In genomic region chr6:67530992-67531821, GRCm38 (mm10) we compare ENCODE assay signal across 9 mouse cellular contexts. TPM values are rescaled to one million over a fixed set of nuclear protein-coding genes. Genes with fewer than 3 reads are reported as not detected.
DNase-seq lines count a peak whose midpoint lies in the region; ATAC-seq and TF ChIP-seq lines count a peak whose summit lies in the region.
"Had no signal": no experiment of that assay in that cellular context is flagged by ENCODE, and none has a peak within 500 bp of the region (broad histone marks: within the 10 kb centered on the region; RNA-seq: fewer than 3 reads in every experiment).

No protein-coding gene starts in this region.

- peaks cover 49% of the 10 kb centered on the region for H3K27me3 ChIP-seq in limb, embryonic 15.5 days
- H3K27me3 ChIP-seq in limb, embryonic 10.5 days (ENCODE audit: low read depth, poor library complexity, severe bottlenecking): peaks cover 60% of the 10 kb centered on the region
- no peaks in the 10 kb centered on the region for H3K27me3 ChIP-seq in MEL (ENCODE audit: control insufficient read depth in 1 of 2, insufficient read depth in 2 of 2, low read length in 2 of 2)

- H3K27ac ChIP-seq in limb, embryonic 15.5 days: peak overlapping the region; percentile 50; the same call in 1 of the 2 replicates
- no peak overlapping the region for H3K27ac ChIP-seq in limb, embryonic 10.5 days
- no peak overlapping the region for H3K27ac ChIP-seq in MEL (ENCODE audit: control insufficient read depth, low read depth, low read length)
- H3K27ac ChIP-seq: liver, embryonic 13.5 days had no signal

- no peaks in the 10 kb centered on the region for H3K79me2 ChIP-seq in MEL (ENCODE audit: control insufficient read depth, insufficient read depth, low read length, poor library complexity)

- ATAC-seq in limb, embryonic 15.5 days (ENCODE audit: insufficient number of reproducible peaks, low FRiP score, low TSS enrichment, low read depth): no peak
- ATAC-seq in megakaryocyte progenitor cell, adult 5-6 weeks (replicated peaks; ENCODE audit: poor library complexity): no peak

- WGBS in limb, embryonic 15.5 days: 46% methylated on average over 9 of the region's 9 CpGs
- WGBS in limb, embryonic 10.5 days: 64% methylated on average over 9 of the region's 9 CpGs

- no peak overlapping the region for H3K4me2 ChIP-seq in limb, embryonic 15.5 days
- H3K4me2 ChIP-seq: liver, embryonic 13.5 days had no signal

- no peak overlapping the region for H3K9ac ChIP-seq in limb, embryonic 15.5 days
- no peak overlapping the region for H3K9ac ChIP-seq in MEL (ENCODE audit: control insufficient read depth, low read depth, low read length, poor library complexity, severe bottlenecking)
- H3K9ac ChIP-seq: liver, embryonic 13.5 days had no signal

- TF ChIP-seq RAD21 in MEL (IDR thresholded peaks at IDR 0.05; ENCODE audit: low read depth, low read length): no peak

- DNase-seq in limb, embryonic 10.5 days (ENCODE audit: low spot score): no peak
- no peak for DNase-seq in MEL (ENCODE audit: low read depth, low spot score)
- peak; percentile 54 for DNase-seq in gonadal fat pad, adult 2 months (ENCODE audit: low read depth)
- DNase-seq in lung, postnatal 25 days (ENCODE audit: low spot score): peak; percentile 28
- DNase-seq in ovary, postnatal 10 days (ENCODE audit: low spot score): no peak
- no peak for DNase-seq in heart, postnatal 14 days
- DNase-seq: liver, embryonic 13.5 days had no signal

- no peak overlapping the region for H3K4me3 ChIP-seq in limb, embryonic 15.5 days
- no peak overlapping the region for H3K4me3 ChIP-seq in limb, embryonic 10.5 days
- H3K4me3 ChIP-seq in MEL (ENCODE audit: control insufficient read depth in 1 of 2, insufficient read depth in 1 of 2, low read depth in 2 of 2, low read length in 2 of 2): no peak overlapping the region
- H3K4me3 ChIP-seq: liver, embryonic 13.5 days had no signal

- no peaks in the 10 kb centered on the region for H3K36me3 ChIP-seq in limb, embryonic 15.5 days
- no peaks in the 10 kb centered on the region for H3K36me3 ChIP-seq in limb, embryonic 10.5 days
- no peaks in the 10 kb centered on the region for H3K36me3 ChIP-seq in MEL (ENCODE audit: control insufficient read depth in 1 of 2, insufficient read depth in 2 of 2, low read length in 2 of 2)
- H3K36me3 ChIP-seq: liver, embryonic 13.5 days had no signal

- H3K9me3 ChIP-seq in limb, embryonic 15.5 days: no peaks in the 10 kb centered on the region
- H3K9me3 ChIP-seq in limb, embryonic 10.5 days (replicated peaks): no peaks in the 10 kb centered on the region
- H3K9me3 ChIP-seq in MEL (replicated peaks; ENCODE audit: insufficient read depth, low read length): no peaks in the 10 kb centered on the region
- H3K9me3 ChIP-seq: liver, embryonic 13.5 days had no signal

- peaks cover 27% of the 10 kb centered on the region for H3K4me1 ChIP-seq in limb, embryonic 15.5 days
- H3K4me1 ChIP-seq in limb, embryonic 10.5 days: peaks cover 22% of the 10 kb centered on the region
- no peaks in the 10 kb centered on the region for H3K4me1 ChIP-seq in MEL (ENCODE audit: control insufficient read depth in 1 of 2, insufficient read depth in 2 of 2, low read length in 2 of 2)
- H3K4me1 ChIP-seq: liver, embryonic 13.5 days had no signal

- no peak for TF ChIP-seq EP300 in MEL (IDR thresholded peaks at IDR 0.05; ENCODE audit: low read depth in 1 of 2, low read length in 2 of 2)

- peak in 1 of 3 experiments; percentile 1; a peak in 1 of 6 replicates for TF ChIP-seq CTCF in MEL (IDR thresholded peaks at IDR 0.05 in 2 of 3, conservative IDR thresholded peaks at IDR 0.05 in 1 of 3; ENCODE audit: control insufficient read depth in 1 of 3, insufficient read depth in 1 of 3, low read depth in 2 of 3, low read length in 3 of 3, poor library complexity in 1 of 3, severe bottlenecking in 1 of 3)

- intact Hi-C loops in heart, postnatal 14 days (cut with DNase I): no loop called here

- TF ChIP-seq POLR2A in MEL (IDR thresholded peaks at IDR 0.05; ENCODE audit: control insufficient read depth in 1 of 2, insufficient read depth in 1 of 2, low read depth in 1 of 2, low read length in 2 of 2, poor library complexity in 1 of 2): no peak

TF ChIP-seq in MEL, 35 proteins besides CTCF, POLR2A, EP300 and RAD21:
- TF ChIP-seq SMC3 (IDR thresholded peaks at IDR 0.05; ENCODE audit: low read depth, low read length) (0 out of 2 replicates have a peak, but pooled peaks have one; percentile 10), HCFC1 (IDR thresholded peaks at IDR 0.05; ENCODE audit: low read depth, low read length) (no peak)

RNA-seq across cellular contexts. Expression of gene Tacstd2, which starts 4.4 kb away (rescaled TPM):
- polyA plus RNA-seq in limb, embryonic 15.5 days (2015; fragmentation: Nextera tagmentation; extraction: Ambion mirVana): 311 and 328 TPM in 2 replicates
- polyA plus RNA-seq in limb, embryonic 10.5 days (2016; fragmentation: Nextera tagmentation; extraction: Ambion mirVana): 7.2 and 13.2 TPM in 2 replicates
- total RNA-seq in MEL (2012; rRNA removed): not detected in 2 replicates
- polyA plus RNA-seq in MEL (2012; ENCODE audit: insufficient read depth in 1 of 2, insufficient read length in 2 of 2, low read depth in 1 of 2, low replicate concordance in 2 of 2, missing spikeins in 1 of 2): not detected
- 9.5 and 16.5 TPM in 2 replicates for polyA plus RNA-seq in gonadal fat pad, adult 2 months (2012; rRNA removed)
- 15.4 and 17.0 TPM in 2 replicates for total RNA-seq in megakaryocyte progenitor cell, adult 5-6 weeks (2015)
- 10.2 and 18.0 TPM in 2 replicates for total RNA-seq in megakaryocyte progenitor cell, adult 5-6 weeks (2017)
- under 1 TPM; 0.12 to 0.17 TPM for total RNA-seq in heart, postnatal 14 days (2021)

RNA-seq across cellular contexts. Expression of gene Il23r, which starts 39.6 kb away (rescaled TPM):
- polyA plus RNA-seq in limb, embryonic 15.5 days (2015; fragmentation: Nextera tagmentation; extraction: Ambion mirVana): 0.05 TPM in 1 of 2 replicates, not detected in the other
- not detected in 2 replicates for polyA plus RNA-seq in limb, embryonic 10.5 days (2016; fragmentation: Nextera tagmentation; extraction: Ambion mirVana)
- not detected in 2 replicates for total RNA-seq in MEL (2012; rRNA removed)
- not detected for polyA plus RNA-seq in MEL (2012; ENCODE audit: insufficient read depth in 1 of 2, insufficient read length in 2 of 2, low read depth in 1 of 2, low replicate concordance in 2 of 2, missing spikeins in 1 of 2)
- 0.11 TPM in 1 of 2 replicates, not detected in the other for polyA plus RNA-seq in gonadal fat pad, adult 2 months (2012; rRNA removed)
- total RNA-seq in megakaryocyte progenitor cell, adult 5-6 weeks (2015): not detected in 2 replicates
- total RNA-seq in megakaryocyte progenitor cell, adult 5-6 weeks (2017): not detected in 2 replicates
- total RNA-seq in heart, postnatal 14 days (2021): not detected
- polyA plus RNA-seq: liver, embryonic 13.5 days had no signal

Comparison
In these comparisons a context has a peak if more than half of its experiments do, and no peak if none do; other contexts are left out.
1. RNA of gene Tacstd2, which starts 4.4 kb away (polyA plus RNA-seq): 311 to 328 TPM in limb, embryonic 15.5 days; 9.5 to 16.5 TPM in gonadal fat pad, adult 2 months, 7.2 to 13.2 TPM in limb, embryonic 10.5 days and not detected in MEL; every median in the first group is over 10 times any median in the second.
2. DNase-seq: peak in gonadal fat pad, adult 2 months (single experiment) and lung, postnatal 25 days (single experiment); none in limb, embryonic 10.5 days (single experiment), MEL (single experiment), ovary, postnatal 10 days (single experiment) and heart, postnatal 14 days (0 of 2).